Mouse (Mus musculus) gastrocnemius, postnatal 4 days (tissue): ENCODE data around the gene Tmem19. TPM values are rescaled to one million over a fixed set of nuclear protein-coding genes. Genes with fewer than 3 reads are reported as not detected.

Source experiments
- DNase-seq, 2 experiments: peaks; one replicate each; pipeline ENCODE4 v3.0.0; 2021 to 2022; ENCODE audit warnings: low spot score in 2 of 2, mixed read lengths in 2 of 2
- total RNA-seq, 2 experiments: library from RNA; stranded (reverse); gene quantifications; 2 replicates each; pipeline ENCODE4 v1.2.3; 2021

Tmem19 gene
- total RNA-seq, 2 experiments from 2014 or later = 17.6 to 20.5 TPM

DNA sequence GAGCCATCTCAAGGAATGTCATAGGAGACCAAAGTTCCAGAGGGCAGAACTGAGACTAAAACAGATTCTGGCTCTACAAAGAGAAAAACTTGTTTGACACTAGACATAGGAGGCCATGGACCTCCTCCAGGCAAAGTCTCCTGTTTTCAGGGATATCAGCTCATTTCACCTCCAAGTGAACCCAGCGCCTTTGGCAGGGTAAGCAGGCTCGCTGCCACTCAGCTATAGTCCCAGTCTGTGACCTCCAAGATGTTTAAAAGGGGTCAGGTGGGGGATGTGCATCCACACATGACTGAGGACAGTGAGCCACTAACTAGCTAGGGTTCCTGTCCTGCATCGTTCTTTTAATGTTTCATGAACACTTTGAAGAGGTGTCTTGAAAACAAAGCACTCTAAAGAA is 49.6 kb downstream of the Tmem19 start:
- no peak for DNase-seq

DNA sequence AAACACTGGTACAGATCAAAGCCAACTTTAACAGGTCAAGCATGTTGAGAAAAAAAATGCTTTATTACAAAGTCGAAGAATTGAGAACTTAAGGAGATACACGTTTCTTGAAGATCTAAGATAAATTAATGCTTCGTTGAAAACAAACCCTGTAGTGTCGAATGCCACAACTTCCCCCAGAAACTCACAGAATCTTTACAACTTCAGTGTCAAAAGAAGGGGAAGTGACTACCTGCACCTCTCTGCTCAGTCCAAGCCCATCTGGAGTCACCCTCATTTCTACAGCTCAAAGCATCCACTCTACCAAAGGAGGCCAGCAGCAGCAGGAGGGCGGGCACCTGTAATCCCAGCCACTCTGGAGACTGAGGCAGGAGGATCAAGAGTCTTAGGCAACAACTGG is 50.1 kb downstream of the Tmem19 start:
- no peak for DNase-seq

GRCm38 (mm10) chr10:115311263-115311965 is 50.9 kb downstream of the Tmem19 start:
- DNase-seq = no peak

- DNase-seq = no peak
Observed at GRCm38 (mm10) chr10:115309191-115309590, 53.1 kb downstream of the Tmem19 start.

- no peak for DNase-seq
Observed at GRCm38 (mm10) chr10:115307331-115307875, 54.9 kb downstream of the Tmem19 start.

DNA sequence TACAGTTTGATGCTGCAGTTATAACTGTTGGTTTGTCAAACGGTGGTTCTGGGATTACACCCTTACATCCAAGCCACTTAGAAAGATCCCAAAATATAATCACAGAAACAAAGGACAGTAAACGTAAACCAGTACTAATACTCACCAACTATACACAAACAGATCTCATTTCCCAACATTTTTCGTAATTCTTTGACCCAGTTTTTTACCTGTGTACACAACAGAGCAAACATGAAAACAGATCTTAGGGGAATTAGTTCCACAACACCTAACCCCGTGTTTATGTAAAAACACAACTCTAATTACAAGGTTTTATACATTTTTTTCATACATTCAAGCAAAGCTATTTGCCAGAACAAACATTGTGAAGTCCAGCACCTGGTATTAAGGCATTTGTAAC is 63.6 kb downstream of the Tmem19 start:
- DNase-seq = no peak

- DNase-seq = no peak
Observed at GRCm38 (mm10) chr10:115297582-115297981, 64.7 kb downstream of the Tmem19 start.

- no peak for DNase-seq
Observed at GRCm38 (mm10) chr10:115296401-115296935, 65.8 kb downstream of the Tmem19 start.

- no peak for DNase-seq
Observed at GRCm38 (mm10) chr10:115295162-115295561, 67.1 kb downstream of the Tmem19 start.

GRCm38 (mm10) chr10:115294715-115295114 is 67.6 kb downstream of the Tmem19 start:
- DNase-seq = no peak

DNA sequence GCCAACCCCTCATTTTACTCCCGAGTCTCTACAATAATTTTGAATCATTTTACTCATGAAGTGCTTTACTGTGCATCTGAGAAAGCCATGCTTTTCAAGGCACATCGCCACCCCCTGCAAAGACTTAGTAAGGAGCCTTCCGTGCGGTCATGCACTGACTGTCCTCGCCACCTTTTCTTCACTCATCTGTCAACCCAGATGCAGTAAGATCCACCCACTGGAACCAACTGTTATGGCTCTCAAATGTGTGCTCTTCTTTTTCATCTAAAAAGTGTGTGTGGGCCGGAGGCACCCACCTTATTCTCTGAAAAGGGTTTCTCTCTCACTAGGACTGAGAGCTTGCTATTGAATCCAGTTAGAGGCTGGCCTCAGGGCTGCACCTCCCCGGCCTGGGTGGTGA is 68.4 kb downstream of the Tmem19 start:
- no peak for DNase-seq

DNA sequence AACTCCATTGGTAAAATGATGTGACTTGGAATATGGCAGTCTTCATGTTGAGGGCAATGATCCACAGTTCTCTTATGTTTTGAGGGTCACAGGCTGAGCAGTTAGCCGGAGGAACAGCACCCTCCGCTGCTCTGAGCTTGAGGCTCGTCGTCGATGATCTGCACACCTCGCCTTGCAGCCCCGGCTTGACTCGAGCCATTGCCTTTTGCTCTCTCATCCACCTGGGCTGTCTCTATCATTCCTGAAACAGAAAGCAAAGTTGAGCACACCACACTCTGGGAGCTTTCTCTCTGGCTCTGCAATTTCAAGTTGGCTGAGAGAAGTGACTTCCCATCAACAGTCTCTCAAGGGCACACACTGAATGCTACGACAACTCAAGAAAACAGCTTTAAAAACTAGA is 71.6 kb downstream of the Tmem19 start:
- DNase-seq = no peak

Other genes starting within 250 kb of the Tmem19 start
- not detected for gene Tph2, start 177.5 kb downstream of the Tmem19 start, total RNA-seq
- 10 to 100 TPM; 51.7 to 54.1 TPM for gene Tbc1d15, start 111.0 kb downstream of the Tmem19 start, total RNA-seq
- gene Rab21, start 46.9 kb downstream of the Tmem19 start, total RNA-seq = 10 to 100 TPM; 26.4 to 27.1 TPM
- gene Thap2, start 21.9 kb upstream of the Tmem19 start, total RNA-seq = 1 to 10 TPM; 6.5 to 9.1 TPM
- gene Zfc3h1, start 22.5 kb upstream of the Tmem19 start, total RNA-seq = 10 to 100 TPM; 23.0 to 28.3 TPM
- not detected for gene A930009A15Rik, start 207.5 kb upstream of the Tmem19 start, total RNA-seq
- gene Lgr5, start 225.3 kb upstream of the Tmem19 start, total RNA-seq = 1 to 10 TPM; 1.8 to 2.7 TPM